Mouse (Mus musculus): ENCODE measurements around the gene Tmem117.

DNA sequence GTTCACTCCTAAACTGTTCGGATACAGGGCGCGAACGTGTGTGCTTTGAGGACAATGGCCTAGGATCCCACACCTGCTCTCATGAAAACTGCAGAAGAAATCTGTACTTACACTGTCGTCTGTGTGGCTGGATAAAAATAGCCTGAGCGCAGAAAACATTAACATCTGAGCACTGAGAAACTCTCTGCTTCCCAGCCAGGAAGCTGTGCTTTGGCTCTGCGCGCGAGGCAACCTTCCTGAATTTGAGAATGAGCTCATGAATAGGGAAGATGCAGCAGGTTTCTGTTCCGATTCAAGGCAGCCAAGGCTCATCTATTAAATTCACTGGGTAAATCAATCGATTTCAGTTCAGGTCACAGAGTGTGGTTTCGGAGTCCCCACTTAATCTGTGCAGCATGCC lies 446.3 kb downstream of the Tmem117 start:
- no peak for TF ChIP-seq CTCF (IDR thresholded peaks at IDR 0.05; ENCODE audit: low read depth)
- no peak for TF ChIP-seq EP300 (optimal IDR thresholded peaks at IDR 0.05)

Data from stomach, postnatal 0 days (tissue).